Mouse (Mus musculus) erythroid progenitor cell, adult 5-6 weeks (primary cell): ENCODE measurements around the gene Kctd19. TPM values are rescaled to one million over a fixed set of nuclear protein-coding genes. Genes with fewer than 3 reads are reported as not detected.

Source experiments
- ATAC-seq: replicated peaks from 2 replicates; pipeline ENCODE4 v1.8.0; 2016; ENCODE audit warnings: moderate number of reproducible peaks, mild to moderate bottlenecking, moderate TSS enrichment, inconsistent platforms; ENCODE audit not compliant: poor library complexity, low FRiP score, severe bottlenecking
- total RNA-seq, 2 experiments: library from RNA; stranded (forward) in 1 of 2; stranded (reverse) in 1 of 2; fragments of 150-400 nt in 1 of 2; fragments of 186-747, 209-891 nt in 1 of 2; gene quantifications; 2 replicates each; pipeline versions ENCODE4 v1.2.3 to v1.2.4; 2015 to 2017; ENCODE audit warnings: low replicate concordance in 2 of 2

Kctd19 gene
- not detected in 2 replicates for total RNA-seq (2015; ENCODE audit: low replicate concordance)
- not detected in 2 replicates for total RNA-seq (2017; ENCODE audit: low replicate concordance)

DNA sequence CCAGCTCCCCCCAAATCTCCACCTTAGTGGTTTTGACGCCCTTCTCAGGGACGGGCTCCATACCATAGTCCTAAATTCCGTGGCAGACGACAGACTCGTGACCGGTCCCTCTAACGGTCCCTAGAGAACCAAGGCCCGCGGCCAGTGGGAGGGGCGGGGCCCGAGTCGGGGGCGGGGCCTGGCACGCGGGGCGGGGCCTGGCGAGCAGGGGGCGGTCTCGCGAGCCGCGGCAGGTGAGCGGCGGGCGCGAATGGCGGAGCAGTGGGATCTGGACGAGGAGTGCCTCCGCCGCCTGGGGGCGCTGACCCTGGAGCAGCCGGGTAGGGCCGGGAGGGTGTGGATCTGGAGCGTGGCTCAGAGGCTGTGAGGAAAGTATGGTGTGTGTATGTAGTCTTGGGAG lies at the start of gene Kctd19, which contains the start of gene Lrrc36:
Kctd19 (minus strand) TSS at position 112 of the 400 bp plus-strand sequence.
Lrrc36 (plus strand) TSS at position 181 of the 400 bp plus-strand sequence.
- ATAC-seq = peak; percentile 59

DNA sequence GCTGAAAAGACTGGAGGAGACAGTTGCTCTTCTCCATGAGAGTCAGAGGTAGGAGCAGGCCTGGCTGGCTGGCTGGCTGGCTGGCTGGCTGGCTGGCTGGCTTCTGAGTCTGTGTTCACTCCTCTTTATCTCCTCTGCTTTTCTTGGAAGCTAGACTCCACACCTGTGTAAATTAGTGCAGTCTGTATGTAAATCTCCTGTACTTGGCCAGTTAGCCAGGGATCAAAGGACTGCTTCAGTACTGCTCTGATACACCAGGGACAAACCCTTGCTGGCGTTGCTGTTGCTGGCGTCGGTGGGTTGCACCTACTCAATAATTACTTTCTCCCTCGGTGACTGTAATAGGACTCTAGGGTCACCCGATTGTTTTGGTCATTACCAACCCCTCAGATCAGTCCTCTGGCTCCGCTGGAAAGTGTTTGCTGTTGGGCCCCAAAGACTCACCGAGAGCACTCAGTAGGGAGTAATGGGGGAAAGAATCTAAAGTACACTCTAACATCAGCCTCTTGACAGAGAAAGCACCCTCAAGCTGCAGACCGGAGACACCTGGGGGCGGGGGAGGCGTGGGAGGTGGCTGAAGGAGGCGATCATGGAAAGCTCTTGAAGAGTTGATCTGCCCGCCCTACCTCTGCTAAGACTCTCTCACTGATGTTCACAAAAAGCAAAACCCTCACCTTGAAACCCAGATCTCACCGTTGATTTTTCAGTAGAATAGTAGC lies 47.9 kb upstream of the Kctd19 start:
- no peak for ATAC-seq

DNA sequence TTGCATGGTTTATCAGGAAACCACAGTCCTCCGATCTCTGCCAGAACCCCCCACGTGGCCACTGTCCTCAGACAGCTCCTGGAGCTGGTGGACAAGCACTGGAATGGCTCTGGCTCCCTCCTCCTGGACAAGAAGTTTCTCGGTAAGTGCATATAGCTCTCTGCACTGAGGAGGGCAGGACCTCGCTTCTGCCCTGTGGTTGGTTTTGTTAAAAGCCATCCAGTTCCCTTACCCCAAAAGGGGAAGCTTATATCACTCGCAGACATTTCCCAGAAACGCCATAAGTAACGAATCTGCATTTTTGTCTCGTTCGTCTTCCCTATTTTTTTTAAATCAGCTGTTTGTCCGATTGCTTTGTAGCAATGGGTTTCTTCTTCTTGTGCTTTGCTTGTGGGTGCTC lies 41.9 kb upstream of the Kctd19 start:
- peak; percentile 63 for ATAC-seq

DNA sequence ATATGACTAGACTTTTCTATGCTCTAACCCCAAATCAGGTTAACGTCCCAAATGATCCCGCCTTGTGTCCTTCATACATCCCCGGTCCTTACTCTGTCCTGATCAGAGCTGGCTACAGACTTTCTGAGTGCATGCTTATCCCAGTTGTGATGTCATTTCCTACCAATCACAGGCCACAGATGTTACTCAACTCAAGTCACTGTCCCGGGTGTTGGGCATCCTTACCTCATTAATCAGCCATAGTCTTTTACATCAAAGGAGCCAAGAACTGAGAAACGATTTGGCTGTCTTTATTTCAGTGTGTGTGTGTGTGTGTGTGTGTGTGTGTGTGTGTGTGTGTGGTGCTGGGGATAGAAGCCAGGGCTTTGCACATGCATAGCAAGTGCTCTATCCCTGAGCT lies 40.8 kb upstream of the Kctd19 start:
- ATAC-seq = no peak

DNA sequence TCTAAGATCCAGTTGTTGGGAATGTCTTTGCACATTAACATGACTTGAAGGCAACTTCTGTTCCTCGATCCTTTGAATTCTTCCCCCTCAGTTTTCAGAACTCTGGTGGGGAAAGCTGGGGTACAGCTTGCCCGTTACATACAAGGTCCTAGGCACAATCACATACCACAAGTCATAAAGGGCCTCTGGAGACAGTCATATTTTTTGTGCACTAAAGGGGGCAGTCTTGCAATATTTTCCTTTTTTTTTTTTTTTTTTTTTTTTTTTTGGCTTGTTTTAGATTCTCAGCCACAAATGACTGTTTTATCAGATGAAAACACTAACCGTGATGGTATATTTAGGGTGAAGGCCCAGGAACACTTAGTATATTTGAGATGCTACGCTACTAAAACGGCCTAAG lies 40.0 kb upstream of the Kctd19 start:
- no peak; the same call in 1 of the 2 replicates for ATAC-seq

DNA sequence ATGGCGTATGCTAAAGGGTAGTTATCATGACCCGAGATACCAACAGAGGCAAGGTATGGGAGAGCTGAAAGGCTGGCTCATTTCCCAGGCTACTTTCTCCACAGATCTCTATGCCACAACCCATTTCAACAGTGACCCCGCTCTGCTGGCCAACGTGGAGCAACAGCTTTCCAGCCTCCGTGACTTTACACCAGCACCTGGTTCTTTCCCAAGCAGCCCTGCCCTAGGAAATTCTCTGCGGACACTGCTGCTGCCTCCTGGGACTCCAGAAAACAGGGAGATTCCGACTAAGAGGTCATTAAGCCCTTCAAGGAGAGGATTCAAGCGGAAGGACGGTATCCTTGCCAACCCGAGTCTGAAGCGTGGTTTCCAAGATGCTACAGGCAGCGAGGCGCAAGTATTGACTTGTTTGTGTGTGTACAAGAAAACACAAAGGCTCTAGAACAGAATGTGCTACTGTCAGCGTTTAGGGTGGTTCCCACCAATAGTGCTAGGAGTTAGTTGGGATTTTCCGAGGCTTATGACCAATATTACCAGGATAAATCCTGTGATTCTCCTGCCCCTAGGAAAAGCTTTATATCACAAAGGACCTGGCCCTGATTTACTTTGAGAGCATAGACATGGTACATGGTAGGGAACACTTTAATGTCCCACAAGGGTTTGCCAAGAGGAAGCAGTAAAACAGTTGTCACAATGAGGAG lies 38.8 kb upstream of the Kctd19 start:
- no peak for ATAC-seq

DNA sequence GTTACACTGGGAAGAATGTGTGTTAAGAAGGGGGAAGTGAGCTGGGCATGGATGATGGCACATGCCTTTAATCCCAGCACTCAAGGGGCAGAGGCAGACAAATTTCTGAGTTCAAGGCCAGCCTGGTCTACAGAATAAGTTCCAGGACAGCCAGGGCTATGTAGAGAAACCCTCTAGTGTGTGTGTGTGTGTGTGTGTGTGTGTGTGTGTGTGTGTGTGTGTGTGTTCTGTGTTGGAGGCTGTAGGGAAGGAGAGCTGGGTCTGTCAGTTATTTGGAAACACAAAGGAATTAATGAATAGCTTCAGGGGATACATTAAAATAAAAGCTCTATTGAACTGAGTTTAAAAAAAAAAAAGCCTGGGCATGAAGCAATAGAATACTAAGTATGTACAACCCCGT lies 37.7 kb upstream of the Kctd19 start:
- no peak for ATAC-seq

DNA sequence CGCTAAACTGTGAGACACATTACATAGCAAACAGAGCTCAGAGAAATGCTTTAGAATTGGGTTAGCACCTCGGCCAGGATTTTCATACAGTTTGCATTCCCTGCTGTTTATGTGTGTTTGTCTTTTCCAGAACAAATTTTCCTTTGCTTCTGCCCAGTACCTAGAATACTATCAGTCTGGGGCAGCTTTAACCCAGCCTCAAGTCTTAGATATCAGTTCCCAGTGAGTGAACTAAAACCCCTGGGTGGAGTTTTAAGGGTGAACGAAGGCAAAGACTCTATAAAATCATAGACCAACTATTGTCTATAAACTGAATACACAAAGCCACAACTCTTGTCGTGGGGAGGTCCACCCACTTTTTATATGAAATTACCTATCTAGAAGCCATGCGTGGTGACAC lies 35.3 kb upstream of the Kctd19 start:
- ATAC-seq = peak; percentile 87

DNA sequence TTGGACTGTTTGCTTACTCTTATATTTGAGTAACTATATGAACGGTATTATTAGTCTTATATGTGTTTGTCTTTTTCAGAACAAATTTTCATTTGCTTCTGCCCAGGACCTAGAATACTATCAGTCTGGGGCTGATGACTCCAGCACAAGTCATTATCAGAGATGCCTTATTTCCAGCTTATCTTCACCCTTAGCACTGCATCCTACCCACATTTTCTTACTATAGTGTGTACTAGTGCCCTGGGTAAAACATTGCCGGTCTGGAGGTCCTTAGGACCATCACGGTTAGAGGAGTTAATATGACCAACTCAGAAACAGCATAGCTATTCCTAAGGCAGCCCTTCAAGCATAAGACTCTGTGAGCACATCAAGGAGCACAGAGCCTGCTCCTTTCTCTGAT lies 34.9 kb upstream of the Kctd19 start:
- peak; percentile 82 for ATAC-seq

DNA sequence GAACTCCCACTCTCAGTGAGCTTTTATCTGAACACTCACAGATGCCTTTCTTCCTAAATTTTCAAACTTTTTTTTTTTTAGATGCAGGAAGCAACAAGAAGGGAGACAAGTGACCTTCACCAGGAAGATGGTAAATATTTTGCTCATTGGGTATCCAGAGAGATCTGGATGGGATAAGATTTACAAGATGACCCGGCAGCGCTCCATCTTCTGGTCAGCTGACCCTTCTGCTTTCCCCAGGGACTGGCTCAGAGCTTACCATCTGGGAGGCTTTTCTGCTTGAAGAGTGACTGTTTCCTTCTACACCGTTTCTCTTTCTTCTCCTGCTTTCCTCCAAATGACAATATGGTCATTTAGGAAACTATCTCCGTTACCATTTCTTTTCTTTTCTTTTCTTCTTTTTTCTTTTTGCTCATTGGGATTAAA lies 32.8 kb upstream of the Kctd19 start:
- no peak for ATAC-seq

DNA sequence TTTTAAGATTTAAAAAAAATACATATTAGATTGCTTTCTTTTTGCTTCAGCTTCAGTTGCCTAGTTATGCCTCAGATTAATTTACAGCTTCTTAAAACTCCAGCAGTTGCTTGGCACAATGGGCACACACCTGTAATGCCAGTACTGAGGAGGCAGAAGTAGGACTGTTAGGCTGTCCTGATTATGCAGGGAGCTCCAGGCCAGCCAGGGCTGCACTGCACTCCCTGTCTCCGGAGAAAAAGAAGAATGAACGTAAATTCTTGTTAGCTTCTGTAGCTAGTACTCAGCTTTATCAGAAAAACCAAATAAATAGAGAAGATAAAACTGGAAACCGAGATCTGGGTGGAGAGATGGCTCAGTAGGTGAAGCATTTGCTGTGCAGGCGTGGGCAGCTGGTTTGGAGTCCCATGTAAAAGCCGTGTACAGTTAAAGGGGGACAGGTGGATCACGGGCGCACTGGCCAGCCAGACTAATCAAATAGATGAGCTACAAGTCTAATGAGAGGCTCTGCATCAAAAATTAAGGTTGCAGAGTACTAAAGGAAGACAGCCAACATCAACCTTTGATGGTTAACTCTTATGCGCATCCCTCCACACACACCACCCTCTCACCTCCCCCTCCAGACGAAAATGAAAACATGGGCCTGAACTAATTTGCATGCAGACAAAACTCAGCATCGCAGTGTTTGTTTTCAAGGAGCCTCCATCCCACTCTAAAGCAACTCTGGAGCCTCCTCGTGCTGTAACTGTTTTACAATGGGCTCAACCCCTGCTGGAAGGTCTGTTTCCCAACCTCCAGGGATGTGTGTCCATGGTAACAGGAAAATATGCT lies 32.2 kb upstream of the Kctd19 start:
- ATAC-seq = no peak

DNA sequence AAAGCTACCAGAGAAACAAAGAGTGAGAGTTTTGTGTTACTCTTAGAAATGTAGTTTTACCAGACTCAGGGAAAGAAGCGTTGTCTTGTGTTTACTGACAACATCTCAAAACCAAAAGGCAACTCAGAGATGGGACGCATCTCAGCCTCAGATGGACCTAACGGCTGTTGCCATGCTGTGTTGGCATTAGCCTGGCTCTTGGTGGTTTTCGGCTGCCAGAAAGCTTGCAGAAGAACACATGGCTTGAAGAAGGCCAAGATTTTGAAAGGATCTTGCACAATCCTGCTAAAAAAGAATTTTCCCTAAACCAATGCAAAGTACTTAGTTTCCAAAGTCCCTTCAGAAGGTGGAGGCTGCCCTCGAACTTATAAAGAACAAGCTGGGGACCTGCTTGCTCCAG lies 29.4 kb upstream of the Kctd19 start:
- ATAC-seq = no peak

DNA sequence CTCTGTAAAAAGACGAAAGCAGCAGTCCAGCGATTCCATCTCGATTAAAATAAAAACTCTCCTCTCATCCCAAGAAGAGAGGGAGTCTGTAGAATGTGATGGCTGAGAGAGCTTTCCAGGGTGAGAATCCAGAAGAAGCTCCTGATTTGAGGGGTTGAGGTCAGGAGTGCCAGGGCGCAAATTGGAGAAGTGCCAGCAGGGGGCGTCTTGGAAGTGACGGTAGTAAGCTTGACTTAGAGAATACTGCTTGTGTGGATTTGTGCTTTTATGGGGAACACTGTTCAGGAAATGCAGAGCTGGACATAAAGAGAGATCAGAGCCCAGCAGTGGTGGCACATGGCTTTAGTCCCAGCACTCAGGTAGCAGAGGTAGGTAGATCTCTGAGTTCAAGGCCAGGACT lies 28.1 kb upstream of the Kctd19 start:
- peak; percentile 65; the same call in 1 of the 2 replicates for ATAC-seq

DNA sequence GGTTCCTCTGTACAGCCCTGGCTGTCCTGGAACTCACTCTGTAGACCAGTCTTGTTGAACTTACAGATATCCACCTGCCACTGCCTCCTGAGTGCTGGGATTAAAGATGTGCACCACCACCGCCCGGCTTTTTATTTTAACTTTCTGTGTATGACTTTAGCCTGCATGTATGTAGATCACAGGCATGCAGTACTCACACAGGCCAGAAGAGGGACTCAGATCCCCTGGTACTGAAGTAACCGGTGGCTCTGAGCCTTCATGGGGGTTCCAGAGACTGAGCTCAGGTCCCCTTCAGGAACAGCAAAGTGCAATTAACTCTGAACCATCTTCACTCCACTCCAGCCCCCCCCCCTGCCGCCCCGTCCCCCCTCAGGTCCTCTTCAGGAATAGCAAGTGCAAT lies 25.6 kb upstream of the Kctd19 start:
- ATAC-seq = peak; percentile 77

DNA sequence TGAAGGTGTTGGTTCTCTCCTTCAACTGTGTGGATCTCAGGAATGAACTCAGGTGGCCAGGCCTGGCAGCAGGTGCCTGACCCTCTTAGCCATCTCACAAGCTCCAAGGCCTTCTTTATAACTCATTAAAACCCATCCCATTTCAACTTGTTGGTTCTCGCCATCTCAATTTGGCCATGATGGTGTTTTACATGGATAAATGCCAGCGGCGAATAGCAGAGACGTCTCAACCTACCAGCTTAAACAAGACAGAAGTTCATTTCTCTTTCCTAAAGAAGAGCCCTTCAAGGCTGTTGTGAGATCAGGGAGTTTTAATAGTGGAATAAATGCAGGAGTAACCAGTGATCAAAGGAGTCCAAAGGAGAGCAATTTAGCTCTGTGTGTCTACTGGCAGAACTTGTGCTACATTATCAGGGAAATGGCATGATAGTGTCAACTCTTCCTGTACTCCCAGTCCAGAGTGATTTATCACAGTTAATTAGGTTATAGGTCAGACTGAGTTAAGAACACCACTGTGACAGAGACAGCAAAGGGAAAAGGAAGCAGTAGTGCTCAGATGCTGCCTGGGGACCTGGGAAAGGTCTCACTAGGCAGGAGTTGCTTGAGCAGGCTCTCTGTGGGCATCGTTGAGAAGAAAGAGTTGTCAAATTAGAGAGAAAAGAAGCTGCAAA lies 23.9 kb upstream of the Kctd19 start:
- no peak for ATAC-seq

DNA sequence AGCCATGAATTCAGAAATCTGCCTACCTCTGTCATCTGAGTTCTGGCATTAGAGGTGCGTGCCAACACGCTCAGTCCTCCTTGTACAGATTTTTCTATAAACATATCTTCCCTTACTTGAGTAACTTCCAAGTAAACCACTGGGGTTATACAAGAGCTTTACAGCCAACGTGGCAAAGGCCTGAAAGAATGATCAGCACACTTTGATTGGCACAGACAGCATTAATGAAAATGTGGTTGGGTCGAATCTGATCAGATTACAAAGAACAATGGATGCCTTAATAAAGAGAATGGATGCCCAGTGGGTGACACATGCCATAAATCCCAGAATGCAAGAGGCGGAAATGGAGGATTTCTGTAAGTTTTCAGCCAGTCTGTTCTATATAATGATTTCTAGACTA lies 22.9 kb upstream of the Kctd19 start:
- no peak for ATAC-seq

DNA sequence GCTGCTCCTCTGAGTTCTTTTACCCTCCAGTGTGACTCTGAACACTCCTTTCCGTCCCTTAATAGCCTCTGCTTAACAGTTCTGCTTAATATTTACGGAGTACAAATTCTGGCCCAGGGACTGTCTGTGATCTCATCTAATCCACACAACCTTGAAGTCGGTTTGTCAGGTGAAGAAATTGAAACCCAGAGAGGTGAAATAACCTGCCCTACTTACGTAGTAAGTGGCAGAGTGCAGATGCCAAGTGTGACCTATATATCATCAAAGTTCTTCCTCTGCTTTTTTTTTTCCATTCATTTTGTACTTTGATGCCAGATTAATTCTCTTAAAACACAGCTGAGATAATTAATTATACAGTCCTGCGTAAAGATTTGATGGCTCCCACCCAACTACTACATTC lies 20.8 kb upstream of the Kctd19 start:
- no peak for ATAC-seq

DNA sequence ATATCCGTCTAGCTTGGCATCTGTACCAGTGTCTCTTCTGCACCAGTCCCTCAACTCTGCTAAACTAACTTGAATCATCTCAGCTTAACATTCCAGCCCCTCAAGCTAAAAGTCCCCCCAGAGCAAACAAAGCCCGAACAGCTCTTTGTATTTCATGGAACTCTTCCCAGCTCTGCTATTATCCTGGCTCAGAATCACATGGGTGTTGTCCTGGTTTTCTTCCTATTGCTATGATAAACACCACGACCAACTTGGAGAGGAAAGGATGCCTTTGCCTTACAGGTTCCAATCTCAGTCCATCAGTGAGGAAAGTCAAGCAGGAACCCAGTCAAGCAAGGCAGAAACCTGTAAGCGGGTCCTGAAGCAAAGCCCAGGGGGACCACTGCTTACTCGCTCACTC lies 20.2 kb upstream of the Kctd19 start:
- ATAC-seq = 0 out of 2 replicates have a peak, but pooled peaks have one; percentile 19

DNA sequence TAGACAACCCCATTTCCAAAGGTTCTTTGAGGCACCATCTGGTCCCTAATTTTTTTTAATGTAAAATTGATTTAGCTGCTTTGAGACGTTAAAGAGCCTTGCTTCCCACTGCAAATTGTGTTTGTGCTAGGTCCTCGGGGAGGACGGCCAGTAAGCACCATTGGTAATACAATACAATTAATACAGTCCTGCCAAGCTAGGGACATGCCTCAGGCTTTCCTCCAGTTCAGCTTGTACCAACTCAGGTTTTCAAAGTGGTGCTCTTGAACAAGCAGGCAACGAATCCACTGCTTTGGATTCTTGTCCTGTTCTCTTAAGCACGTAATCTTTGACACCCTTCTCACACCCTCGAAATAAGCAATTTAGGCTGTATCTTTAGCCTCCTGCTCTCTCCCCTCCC lies 19.7 kb upstream of the Kctd19 start:
- no peak for ATAC-seq
